Mouse (Mus musculus) liver, adult 2 months (tissue): Measurements from ENCODE around the gene Ficd.

ENCODE experiments used
- CTCF ChIP-seq: fragments of 200-500 bp; IDR thresholded peaks from 2 replicates; pipeline ENCODE4 v1.5.1; 2011; ENCODE audit warnings: low read depth, low read length, control low read depth
- POLR2A ChIP-seq: fragments of 200-500 bp; IDR thresholded peaks from 2 replicates; pipeline ENCODE4 v1.6.1; 2011; ENCODE audit warnings: low read length, control low read depth; ENCODE audit not compliant: insufficient read depth; ENCODE audit errors: extremely low read depth

DNA sequence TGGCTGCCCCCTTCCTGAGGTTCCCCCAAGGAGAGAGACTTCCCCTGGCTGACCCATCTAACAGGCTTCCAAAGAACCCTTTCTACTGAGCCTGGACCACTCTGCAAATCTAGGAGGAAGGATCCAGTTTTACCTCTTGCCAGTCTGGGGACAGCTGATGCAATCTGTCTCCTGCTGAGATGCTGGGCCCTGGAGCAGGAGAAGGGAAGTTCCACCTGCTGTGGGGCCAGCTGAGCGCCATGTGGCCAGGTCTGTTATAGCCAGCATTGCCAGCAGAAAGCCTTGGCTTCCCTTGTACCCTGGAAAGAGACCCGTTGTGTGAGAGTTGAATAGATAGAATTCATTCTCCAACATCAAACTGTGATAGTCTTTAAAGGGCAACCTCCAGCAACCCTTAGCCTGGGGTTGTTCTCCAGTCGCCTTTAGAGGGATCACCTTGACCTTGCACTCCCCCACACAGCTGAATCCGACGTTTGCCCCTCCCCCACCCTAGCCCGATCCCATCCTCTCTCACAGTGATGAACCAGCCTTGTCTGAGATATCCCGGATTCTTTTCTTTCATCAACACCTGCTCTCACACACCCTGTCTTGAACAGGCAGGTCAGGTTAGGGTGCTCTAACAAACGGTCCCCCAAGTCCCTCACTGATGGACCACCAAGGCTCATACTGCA lies 11.9 kb upstream of the Ficd start:
- TF ChIP-seq CTCF (no peak), POLR2A (no peak)
